Mouse (Mus musculus): ENCODE results near the gene Gdf10.

GRCm38 (mm10) chr14:33920727-33921559 lies 2.4 kb upstream of the Gdf10 start:
- TF ChIP-seq CTCF (conservative IDR thresholded peaks at IDR 0.05; ENCODE audit: insufficient read depth, insufficient read length, low read depth, low read length) (no peak), POLR2A (IDR thresholded peaks at IDR 0.05; ENCODE audit: low read depth, low read length) (no peak)
